1 mouse cellular context compared by ENCODE assay signal in the genomic region with DNA sequence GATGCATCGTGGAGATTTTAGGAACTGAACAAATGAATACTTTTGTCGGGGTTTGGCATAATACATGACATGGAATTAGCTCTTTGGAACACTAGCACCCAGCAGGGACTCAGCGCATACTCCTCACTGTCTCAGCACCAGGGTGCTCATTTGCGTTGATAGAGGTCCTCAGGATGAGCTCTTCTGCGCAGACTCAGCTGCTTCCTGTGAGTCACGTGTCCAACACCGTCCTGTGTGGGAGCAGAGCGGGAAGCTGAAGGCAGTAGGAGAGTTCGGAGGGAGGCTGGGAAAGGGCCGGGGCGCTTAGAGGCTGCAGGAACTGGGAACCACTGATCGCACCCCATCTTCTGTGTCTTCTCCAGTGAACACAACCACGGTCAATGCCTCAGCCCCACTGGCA.
TF ChIP-seq lines count a peak whose summit lies in the region.

No protein-coding gene starts in this region.

TF ChIP-seq in C2C12, 6 proteins besides CTCF, POLR2A, EP300 and RAD21 (continued from another document):
- peak; percentile 50 for TF ChIP-seq USF1 (IDR thresholded peaks at IDR 0.05; ENCODE audit: low read depth)
- TF ChIP-seq FOSL1 (IDR thresholded peaks at IDR 0.05; ENCODE audit: insufficient read depth, low read length, poor library complexity, severe bottlenecking), result no peak
